Mouse (Mus musculus) lung, adult 18-20 months (tissue): ENCODE results near the gene Hoxa3.

Experiments used
- DNase-seq, 2 experiments: peaks; one replicate each; pipeline ENCODE4 v3.0.0; 2022; ENCODE audit warnings: mixed read lengths in 2 of 2

Gene Hoxa3

DNA sequence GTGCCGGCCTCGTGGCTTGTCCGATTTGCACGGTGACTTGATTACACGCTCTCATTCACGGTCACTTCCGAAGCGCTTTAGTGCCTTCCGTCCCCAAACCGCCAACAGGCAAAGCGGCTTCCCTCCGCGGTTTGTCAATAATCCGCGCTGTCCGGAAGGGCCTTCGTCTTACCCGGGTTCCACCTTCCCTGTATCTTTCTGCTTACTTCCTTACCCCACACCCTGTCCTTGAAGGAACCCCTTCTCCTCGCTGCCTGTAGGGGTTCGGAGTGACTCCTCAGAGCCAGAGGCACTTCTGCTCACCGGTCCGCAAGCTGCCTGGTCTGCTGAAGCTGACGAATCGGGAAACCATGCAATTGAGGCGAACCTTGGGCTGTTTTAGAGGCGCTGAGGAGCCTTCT lies 33.3 kb upstream of the Hoxa3 start:
- DNase-seq: no peak

DNA sequence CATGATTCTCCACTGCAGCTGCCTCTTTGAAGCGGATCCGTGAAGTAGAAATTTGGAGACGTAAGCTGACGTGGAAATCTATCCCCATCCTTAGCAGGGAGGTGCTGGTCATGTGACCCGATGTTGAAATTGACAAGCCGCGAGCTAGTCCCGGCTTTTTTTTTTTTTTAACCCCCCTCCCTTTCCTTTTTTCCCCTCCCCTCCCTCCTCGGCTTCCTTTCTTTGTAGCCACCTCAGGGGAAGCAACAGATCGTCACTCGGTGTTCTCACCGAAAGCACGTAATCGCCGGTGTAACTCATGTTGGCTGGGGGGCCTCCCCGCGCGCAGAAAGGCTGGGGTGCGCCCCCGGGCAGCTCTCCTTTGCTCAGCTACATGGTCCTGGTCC lies 32.6 kb upstream of the Hoxa3 start, which contains the start of gene Hoxa11:
Gene Hoxa11, minus strand, starts transcription at position 54 of the 386 bp plus-strand sequence.
- DNase-seq: no peak

DNA sequence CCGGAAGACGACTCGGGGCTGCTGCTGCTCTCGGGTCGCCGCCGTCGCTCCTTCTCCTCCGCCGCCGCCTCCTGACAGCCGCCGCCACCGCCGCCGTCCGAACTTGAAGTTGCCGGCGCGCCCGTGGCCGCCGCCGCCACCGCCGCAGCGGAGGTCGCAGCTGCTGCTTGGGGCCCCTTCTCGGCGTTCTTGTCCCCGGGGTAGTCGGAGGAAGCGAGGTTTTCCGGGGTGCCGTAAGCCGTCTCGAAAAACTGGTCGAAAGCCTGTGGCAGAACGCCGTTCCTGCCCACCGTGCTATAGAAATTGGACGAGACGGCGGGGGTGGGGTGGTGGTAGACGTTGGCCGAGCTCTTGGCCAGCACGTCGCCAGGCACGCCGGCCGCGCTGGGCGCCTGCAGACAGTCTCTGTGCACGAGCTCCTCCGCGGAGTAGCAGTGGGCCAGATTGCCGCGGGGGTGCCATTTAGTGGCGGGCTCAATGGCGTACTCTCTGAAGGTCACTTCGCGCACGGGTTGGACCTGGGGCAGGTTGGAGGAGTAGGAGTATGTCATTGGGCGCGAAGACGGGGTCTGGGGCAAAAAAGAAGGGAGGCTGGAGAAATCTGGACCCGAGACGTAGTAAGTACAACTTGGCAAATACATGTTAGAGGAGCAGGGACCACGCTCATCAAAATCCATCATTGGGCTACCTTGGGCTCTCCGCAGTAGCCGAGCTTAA lies 32.1 kb upstream of the Hoxa3 start:
- peak in 1 of 2 experiments; percentile 2 for DNase-seq

DNA sequence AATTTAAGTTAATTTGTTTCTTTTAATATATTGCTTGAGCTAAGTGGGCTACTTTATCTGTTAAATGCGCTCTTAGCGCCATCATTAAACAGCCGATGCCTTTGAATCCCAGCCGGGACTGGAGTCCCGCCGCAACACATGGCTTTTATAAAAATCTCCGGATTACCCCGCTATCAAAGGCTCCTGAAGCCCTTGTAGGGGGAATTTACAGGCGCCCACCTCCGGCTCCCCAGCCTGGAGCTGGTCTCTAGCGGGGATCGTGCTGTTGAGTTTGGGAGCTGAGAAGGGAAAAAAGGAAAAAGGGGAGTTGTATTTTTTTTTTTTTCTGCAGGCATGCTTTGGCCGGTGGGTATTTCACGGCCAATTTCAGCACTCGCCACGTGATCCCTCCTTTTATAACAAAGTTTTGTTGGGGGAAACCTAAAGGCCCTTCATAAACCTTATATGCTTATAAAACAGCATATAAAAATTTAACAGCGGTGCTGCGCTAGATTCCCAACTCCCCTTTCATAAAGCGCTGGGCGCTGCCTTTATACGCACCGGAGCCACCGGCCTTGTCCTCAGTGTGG lies 31.4 kb upstream of the Hoxa3 start:
- DNase-seq: no peak

DNA sequence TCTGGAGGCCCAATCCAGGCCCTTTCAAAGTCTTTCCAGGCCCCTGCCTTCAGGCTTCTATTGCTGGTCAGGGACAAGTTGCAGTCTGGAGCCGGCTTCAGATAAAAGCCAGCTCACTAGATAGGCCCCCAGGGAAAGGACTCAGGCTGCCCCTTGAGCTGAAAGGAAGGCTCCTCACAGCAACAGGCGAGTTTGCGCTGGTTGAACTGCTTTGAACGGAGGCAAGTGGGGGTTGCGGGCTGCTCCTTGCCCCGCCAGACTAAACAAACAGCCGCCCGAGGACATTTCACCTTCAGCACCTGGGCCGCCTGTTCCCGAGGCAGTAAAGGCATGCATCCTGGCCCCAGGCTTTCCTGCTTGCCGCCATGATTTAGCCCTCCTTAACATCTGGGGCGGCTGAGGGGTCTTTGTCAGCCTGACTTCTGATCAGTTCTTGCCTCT lies 30.6 kb upstream of the Hoxa3 start:
- no peak for DNase-seq

DNA sequence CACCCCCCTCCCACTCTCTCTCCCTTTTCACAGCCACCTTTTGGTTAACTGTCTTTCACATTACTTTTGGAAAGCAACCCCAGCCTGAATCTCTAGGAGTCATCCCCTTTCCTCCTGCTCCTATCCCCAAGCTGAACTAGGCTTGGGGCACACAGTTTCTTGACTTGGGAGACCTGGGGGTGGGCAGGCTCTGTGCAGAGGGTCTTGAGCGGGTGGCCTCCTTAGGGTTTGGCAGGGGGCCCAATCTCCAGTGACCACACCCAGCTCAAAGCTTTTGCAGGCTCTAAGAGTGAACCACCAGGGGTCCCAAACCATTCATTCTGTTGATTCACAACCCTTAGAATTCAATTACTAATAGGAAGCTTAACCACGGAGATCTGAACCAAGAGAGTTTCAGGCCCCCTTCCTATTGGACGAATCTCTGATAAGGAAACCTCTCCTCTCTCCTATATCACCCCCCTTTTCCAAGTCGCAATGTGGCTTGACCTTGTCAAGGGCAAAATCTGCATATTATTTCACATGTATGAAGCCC lies 29.7 kb upstream of the Hoxa3 start:
- DNase-seq: no peak

DNA sequence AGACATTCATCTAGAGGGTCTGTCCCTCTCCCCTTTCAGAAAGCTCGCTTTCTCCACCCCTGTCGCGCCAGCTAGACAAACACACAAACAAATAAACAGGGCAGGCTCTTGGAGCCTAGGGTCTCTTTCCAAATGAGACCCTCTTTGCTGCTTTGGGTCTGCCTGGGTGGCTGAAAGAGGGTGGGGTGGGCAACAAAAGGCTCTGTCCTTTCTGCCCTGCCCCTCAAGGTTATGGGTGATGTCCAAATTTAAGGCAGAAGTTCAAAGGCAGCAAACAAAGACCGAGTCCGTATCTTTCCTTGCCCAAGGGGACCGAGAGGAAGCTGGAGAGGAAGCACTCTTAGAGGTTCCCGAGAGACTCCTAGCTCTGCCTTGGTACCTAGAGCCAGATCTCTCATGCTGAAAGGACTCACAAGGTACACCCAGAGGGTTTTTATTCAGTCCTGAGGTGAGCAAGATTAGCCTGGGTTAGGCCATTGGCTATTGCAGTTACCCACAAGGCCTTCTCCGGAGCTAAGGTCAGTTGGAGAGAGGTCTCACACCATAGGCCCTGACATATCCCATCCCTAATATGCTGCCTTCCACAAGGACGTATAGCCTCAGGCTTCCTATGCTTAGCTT lies 28.0 kb upstream of the Hoxa3 start:
- DNase-seq: no peak

DNA sequence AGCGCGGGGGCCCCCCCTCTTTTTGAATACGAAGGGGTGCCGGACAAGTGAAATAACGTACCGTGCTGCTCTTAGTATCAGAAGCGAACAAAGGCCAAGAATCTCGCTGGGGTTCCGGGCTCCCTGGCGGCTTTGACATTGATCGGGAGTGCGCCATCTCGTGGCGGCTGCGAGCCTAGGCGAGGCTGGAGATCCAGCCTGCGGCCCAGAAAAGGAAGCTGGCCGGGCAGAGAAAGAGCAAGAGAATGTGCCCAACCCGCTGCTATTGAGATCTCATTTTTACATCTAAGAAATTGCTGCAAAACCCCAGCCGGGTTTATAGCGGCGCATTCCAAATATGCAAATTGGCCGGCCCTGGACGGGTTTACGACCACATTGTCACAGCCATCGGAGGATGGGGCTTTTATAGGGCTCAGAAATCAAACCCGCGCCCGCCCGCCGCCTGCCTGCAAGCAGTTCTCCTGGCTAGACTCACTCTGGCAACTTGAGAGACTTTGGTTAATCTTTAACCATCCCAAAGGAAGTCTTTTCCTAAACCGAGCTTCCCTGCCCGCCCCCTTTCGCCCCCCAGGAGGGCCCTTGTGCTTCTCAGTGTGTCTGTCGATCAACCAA lies 27.4 kb upstream of the Hoxa3 start, which contains the start of gene Hoxa10:
Gene Hoxa10, minus strand, starts transcription at position 466 of the 612 bp plus-strand sequence.
- peak; percentile 71 to 72 for DNase-seq

DNA sequence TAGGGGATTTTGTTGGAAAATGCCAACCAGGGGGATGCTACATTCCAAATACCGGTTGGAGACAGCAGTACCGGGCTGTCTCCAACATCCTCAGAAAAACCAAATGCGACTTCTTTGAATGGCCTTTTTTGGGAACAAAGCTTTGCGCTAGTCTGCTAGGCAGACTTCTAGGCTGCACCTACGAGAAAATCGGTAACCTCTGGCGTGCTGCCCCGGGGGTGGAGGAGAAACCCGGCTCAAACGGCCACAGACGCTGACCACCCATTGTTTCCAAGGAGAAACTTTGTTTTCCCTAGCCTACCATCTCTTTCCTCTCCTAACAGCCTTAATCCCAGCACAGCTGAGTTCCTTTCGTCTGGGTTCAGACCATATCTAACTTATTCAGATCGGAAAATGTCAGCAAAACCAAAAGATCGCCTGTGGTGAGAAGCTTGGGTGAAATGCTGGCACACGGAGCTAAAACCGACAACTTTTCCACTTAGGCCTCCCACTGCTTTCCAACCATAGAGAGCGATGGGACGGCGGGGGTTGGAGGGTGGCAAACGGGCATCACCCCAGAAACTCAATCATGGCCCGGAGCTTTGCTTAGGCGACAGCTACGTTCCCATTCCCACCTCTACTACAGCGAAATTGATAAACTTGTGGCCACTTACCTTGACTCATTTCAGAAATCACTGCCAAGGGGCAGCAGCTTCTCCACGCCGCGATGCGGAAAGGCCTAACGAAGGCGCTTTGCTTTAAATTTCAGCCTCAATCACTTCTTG lies 26.7 kb upstream of the Hoxa3 start:
- DNase-seq: no peak

DNA sequence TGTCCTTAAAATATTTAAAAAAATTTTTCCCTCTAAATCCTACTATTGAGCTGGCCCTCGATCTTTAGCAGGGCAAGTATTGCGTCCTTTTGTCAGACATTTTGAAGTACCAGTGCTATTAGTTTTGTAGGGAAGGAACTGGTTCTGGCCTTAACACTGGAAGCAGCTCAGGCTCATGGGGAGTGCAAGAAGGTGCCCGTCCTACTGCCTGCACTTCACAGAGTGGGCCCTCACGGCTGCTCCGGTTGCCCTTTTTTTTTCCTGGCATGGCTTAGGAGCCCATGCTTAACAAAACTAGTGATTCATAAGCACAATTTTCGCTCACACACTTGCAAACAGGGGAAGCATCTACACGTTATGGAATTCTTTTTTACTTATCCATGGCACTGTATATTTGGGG lies 25.8 kb upstream of the Hoxa3 start:
- no peak for DNase-seq

DNA sequence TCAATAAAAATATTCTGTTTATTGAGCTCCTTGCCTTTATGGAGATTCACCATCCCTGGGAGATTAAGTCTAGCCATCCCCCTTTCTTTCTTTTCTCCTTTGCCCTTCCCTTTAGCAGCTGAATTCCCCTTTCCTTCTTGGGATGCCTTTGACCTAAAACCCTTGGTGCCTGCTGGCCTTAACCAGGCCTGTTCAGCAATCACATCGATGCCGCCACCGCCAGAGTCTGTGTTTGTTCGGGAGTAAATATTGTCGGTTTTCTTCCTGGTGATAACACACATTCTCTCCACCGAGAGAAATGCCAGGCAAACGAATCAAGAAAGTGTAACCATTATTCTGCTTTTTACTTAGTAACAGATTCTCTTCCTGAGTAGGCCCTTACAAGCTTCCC lies 25.0 kb upstream of the Hoxa3 start:
- no peak for DNase-seq

DNA sequence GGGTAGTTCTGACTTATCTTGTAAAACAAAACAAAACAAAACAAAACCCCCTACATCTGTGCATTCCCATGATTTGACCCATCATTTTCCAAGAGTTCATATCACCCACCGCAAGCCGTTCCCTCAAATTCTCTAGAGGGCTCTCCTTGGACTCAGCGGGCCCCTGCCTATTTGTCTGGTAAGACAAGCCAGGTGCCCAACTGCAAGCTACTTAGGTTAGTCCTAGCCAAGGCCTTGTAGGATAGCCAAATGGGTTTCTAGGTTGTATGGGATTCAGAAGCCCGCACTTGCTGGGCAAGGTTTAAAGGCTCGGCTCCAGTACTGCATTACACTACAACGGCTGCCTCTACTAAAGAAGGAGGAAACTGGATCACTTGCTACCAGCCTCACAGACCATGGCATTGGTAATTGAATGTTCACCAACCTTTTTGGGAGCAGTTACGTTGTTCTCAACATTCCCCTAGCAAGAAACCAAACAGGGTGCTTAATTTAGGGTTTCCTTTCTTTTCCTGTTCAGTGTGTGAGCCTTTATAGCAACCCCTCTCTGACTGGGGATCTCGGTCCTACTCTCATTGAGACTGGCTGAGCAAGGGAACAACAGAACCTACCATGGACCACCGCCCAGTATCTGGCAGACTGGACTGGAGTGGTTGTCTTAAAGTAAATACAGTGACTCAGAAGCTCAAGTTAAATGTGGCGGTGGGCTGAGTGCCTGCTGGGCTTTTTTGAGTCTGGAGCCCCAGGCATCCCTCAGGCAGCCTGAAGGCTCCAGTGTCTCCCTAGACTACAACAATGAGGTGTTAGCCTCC lies 24.4 kb upstream of the Hoxa3 start:
- no peak for DNase-seq

DNA sequence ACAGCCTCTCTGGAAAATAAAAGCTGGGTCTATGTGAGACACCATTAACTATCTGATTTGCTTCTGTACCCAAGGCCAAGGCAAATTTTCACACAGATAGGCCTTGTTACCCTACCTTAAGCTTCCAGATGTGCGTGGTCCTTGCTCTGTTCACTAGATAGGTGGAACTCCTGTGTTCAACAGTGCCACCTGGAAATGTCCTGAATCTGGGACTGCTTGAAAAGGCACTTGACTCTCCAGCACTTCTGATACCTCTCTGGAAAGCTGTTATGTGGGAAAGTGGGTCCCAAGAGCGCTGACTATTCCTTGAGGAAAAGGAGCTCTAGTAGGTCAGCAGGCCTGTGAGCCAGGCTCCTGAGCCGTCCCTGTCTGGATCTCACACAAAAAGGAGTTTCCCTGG lies 23.7 kb upstream of the Hoxa3 start:
- DNase-seq: no peak

DNA sequence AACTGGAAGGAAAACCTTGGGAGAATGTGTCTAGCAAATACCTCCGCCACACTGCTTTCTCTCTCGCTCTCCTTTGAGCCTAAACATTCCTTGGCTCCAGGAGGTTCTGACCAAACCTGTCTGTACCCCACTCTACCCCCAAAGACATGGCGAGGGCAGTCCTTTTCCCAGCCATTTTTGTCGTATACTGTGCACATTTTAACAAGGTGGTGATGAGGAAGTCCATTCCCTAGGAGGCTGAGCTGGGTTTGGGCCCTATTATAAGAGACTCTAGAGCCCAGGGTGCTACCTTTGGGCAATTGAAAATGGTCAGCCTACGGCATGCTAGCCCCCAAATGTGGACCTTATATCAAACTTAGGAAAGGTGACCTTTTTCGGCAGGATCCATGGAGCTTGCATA lies 22.7 kb upstream of the Hoxa3 start:
- no peak for DNase-seq

DNA sequence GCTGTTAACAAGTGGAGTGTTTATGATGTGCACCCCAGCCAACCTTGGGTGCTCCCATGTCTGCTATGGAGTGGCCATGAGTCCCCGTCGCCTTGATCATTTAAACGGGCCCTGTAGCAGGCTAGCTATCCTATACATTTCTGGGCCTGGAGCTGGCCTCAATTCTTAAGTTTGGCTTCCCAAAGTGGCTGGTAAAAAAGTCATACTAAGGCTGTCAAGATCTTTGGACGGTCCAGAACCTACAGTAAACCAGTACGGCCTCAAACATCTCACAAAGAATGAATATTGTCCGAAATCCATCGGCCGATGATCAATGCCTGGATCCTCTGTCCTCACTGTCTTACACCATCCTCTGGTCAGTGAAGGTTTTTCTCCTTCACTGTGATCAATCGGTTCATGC lies 22.1 kb upstream of the Hoxa3 start:
- DNase-seq: no peak

DNA sequence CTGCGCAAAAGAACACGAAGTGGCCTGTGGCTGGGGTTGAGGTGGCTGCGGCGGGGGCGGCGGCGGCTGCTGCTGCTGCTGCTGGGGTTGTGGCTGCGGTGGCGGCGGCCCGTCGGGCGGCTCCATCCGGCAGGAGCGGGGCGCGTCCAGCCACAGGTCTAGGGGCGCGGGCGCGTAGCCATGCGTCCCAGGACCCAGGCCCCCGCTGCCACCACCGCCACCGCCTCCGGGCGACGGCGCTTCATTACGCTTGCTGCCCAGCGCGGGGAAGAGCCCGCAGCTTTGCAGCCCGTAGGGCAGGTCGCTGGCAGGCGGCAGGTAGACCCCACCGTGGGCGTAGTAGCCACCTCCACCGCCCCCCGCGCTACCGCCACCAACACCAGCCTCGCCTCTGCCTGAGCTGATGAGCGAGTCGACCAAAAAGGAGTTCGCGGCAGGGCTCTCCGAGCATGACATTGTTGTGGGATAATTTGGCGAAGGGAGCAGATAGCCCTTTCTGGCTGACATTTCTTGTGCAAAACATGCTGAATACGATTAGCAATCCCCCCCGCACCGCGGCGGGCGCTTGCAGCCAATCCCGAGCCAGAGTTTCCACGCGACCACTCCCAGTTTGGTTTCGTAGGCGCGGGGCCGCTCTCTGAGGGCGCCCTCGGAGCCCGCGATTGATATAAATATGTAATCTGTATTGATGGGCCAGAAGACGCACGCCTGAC lies 21.4 kb upstream of the Hoxa3 start:
- no peak for DNase-seq

DNA sequence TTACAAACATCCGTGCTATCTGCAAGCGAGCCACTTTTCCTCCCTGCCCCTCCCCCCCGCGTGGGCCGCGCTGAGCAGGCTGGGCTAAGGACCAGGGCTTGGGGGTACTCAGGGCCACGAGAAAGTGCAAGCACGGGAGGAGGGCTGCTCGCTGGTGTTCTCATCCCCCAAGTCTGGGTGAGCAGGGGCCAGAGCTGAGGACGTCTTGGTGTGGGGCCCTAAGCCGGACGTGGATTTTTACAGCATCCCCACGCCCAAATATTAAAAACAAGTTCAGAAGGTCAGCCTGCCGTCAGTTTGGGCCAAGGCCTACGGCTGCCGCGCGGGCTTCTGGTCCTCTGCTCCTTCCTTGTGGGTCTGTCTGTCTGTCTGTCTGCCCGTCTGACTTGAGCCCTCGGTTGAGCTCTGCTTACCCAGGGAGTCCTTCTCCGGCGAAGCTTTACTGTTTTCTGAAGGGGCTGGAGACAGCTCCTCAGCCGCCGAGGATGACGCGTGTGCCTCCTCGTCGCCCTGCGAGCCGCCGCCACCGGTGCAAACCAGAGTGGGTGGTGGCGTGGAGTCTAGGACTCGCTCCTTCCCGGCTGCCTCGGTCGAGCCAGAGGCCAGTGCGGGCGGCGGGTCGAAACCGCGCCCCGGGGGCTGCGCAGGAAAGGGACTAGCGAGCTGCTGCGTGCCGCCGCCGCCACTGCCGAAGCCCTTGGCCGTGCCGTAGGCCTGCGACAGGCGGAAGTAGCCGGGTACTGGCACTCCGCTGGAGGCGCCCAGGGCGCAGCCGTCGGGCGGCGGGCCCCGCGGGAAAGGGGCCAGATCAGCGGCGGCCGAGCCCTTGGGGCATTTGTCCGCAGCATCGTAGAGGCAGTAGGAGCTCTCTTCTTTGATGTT lies 20.7 kb upstream of the Hoxa3 start:
- no peak for DNase-seq

DNA sequence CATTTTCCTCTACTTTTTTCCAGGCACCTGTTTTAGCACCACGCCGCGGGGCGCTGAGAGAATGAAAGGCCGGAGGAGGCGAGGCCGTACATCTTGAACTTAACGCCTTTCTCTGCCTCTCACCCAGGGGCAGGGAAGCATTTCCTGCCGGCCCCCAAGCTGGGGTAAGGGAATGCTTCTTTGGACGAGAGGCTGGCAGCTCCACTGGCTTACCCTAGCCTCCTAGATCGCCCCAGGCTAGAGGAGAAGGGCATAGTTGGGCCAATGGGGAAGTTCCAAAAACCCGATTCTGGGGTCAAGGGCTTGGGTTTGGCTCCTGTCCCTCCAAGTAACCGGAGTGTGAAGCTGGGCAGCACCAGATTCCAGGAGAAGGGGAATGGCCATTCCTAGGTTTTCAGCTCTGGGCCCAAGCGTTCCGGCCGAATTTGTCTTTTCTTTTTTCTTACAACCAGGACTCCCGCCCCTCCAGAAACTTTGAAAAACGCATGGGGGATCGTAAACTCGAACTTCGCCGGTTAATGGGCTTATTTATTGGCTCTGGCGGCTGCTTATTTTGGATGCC lies 19.9 kb upstream of the Hoxa3 start:
- DNase-seq: no peak

DNA sequence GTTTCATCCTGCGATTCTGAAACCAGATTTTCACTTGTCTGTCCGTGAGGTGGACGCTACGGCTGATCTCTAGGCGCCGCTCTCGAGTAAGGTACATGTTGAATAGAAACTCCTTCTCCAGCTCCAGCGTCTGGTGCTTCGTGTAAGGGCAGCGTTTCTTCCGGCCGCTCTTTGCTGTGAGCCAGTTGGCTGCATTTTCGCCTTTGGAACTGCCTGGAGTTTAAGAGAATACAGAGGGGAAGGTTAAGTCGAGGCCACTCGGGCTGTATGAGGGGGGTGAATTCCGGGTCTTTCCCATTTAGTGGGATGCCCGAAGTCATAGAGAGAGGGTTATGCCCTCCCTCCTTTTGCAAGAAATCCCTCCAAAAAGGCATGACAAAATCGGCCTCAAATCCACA lies 19.4 kb upstream of the Hoxa3 start:
- no peak for DNase-seq
